Mouse (Mus musculus): Measurements from ENCODE around the gene Pvr. TPM values are rescaled to one million over a fixed set of nuclear protein-coding genes. Genes with fewer than 3 reads are reported as not detected.

Pvr gene
- polyA plus RNA-seq (2012; rRNA removed) = 15.2 and 16.8 TPM in 2 replicates

GRCm38 (mm10) chr7:19920506-19921261, at the start of gene Pvr:
Gene Pvr (minus strand): TSS chr7:19921160.
- DNase-seq (ENCODE audit: low spot score) = peak; percentile 69

- DNase-seq (ENCODE audit: low spot score) = no peak
Observed at GRCm38 (mm10) chr7:19970196-19970595, 49.2 kb upstream of the Pvr start.

GRCm38 (mm10) chr7:19969541-19970090, 48.7 kb upstream of the Pvr start:
- DNase-seq (ENCODE audit: low spot score) = no peak

DNA sequence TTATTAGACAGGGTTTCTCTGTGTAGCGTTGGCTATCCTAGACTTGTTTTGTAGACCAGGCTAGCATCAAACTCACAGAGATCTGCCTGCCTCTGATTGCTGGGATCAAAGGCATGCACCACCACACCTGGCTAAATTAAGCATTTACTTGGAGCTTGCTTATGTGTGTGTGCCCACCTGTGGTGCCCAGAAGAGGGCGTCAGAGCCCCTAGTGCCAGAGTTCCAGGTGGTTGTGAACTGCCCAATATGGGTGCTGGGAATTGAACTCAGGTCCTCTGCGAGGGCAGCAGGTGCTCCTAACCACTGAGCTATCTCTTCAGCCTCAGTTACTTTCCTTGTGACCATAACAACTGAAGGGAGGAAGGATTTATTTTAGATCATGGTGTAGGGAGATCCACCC, 48.1 kb upstream of the Pvr start:
- no peak for DNase-seq (ENCODE audit: low spot score)

- DNase-seq (ENCODE audit: low spot score) = no peak
Observed at GRCm38 (mm10) chr7:19964985-19965579, 44.1 kb upstream of the Pvr start, which contains the start of gene Ceacam20. Gene Ceacam20 (plus strand): TSS chr7:19965412.

DNA sequence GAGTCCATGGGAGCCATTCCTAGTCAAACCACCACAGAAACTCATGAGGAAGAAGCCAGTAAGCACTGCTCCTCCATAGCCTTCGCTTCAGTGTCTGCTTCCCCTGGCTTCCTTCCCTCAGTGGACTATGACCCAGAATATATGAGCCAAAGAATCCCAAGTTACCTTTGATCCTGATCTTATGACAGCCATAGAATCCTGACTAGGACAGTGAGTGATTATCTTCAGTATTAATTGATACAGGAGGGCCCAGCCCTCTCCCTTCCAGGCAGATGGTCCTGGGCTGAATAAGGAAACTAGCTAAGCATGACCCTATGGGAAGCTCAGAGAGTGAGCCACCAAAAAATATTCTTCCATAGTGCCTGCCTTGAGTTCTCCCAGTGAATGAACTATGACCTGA, 41.5 kb upstream of the Pvr start:
- no peak for DNase-seq (ENCODE audit: low spot score)

DNA sequence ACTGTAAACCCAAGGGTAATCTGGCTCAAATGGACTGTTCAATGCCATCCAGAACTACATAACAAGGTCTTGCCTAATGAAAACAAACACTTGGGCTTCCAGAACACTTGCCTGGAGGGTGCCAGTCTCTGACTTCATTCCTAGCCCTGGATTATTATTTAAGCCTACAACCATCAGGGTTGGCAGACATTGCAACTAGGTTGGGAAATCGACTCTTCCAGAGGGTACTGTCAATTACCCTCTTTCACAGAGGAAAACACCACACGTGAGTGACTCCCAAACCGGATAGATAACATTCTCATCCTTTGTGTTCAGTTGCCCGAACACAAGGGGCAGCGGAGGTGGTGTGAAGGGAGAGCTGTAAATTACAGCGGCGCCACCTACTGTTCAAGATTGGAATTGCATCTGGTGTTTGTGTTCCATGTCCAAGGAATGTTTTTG, 35.4 kb upstream of the Pvr start:
- DNase-seq (ENCODE audit: low spot score) = peak; percentile 63

DNA sequence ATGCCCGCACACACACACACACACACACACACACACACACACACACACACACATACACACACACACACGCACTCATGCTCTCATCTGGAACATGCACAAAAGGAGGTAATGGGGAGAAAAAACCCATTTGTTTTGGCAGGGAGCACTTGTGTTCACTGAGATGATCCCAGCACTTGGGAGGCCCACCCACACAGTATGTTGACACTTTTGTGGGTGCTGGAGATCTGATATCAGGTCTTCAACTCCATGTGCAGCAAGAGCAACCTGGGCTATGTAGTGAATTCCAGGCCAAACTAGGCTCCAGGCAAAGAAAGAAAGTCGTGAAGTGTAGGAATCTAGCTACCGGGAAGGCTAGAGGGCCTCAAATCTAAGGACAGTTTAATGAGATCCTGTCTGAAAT, 34.9 kb upstream of the Pvr start:
- no peak for DNase-seq (ENCODE audit: low spot score)

DNA sequence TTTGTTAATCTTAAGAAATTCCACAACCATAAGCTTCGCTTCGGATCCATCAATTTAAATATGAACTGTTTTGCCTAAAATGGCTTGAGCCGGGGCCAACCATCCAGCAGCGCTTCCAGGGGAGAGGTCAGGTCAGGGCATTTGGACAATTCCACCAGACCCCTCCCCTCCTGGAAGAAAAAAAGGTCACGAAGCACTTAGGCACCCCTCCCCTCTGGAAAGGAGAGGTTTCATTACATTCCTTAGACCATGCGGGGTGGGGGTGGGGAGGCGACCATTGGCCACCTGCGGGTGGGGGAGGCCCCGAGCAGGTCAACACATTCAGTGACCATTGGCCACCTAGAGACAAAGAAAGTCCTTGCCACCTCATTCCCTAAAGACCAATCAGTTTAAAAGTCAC, 32.1 kb upstream of the Pvr start:
- no peak for DNase-seq (ENCODE audit: low spot score)

GRCm38 (mm10) chr7:19952320-19952986, 31.5 kb upstream of the Pvr start:
- no peak for DNase-seq (ENCODE audit: low spot score)

GRCm38 (mm10) chr7:19950589-19950988, 29.6 kb upstream of the Pvr start, which contains the start of gene Igsf23:
Gene Igsf23 (minus strand): TSS chr7:19950756.
- no peak for DNase-seq (ENCODE audit: low spot score)

DNA sequence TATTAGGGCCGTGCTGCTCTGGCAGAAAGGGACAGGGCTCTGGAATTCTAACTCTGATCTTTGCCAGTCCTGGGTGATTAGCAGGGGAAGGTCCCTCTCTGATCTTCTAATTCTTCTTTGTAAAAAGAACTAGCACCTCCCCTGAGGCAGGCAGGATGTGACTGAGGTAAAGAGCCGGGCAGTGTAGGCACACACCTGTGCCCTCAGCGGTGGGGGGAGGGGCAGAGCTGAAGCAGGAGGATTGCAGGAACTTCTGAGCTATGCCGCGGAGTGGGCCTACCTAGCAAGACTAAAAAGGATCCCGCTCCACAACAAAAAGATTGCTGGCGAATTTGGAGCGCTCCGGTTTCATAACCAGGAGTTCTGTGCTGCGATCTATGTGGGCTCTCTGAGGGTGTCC, 29.0 kb upstream of the Pvr start:
- no peak for DNase-seq (ENCODE audit: low spot score)

DNA sequence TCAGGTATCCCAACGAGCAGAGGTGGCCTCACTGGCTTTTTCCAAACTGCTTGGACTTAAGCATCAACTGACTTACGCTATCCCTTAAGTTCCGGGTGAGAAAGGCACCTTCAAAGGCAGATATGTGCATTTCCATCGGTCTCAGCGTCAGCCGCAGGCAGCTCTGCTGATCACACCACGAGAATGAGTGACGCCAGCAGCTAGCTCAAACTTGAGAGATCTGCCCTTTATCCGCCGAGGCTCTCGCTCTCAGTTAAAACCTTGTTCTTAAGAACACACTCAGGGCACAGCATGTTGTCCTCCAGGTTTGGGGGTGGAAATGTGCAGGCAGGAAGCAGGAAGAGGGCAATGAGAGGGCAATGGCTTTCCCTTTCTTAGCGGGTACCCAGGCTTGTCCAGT, 28.0 kb upstream of the Pvr start:
- no peak for DNase-seq (ENCODE audit: low spot score)

GRCm38 (mm10) chr7:19945821-19946515, 25.0 kb upstream of the Pvr start:
- DNase-seq (ENCODE audit: low spot score) = no peak

DNA sequence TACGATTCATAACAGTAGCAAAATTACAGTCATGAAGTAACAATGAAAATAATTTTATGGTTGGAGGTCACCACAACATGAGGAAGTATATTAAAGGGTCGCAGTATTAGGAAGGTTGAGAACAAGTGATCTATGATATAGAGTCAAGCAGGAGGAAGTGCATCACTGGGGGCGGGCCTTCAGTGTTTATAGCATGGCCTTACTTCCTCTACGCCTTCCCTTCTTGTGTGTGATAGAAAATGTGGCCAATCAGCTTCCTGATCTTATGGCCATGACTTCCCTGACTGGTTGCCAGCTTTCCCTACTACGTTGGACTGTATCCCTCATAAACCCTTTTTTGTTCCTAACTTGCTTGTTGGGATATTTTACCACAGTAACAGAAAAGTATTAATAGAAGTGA, 24.2 kb upstream of the Pvr start:
- no peak for DNase-seq (ENCODE audit: low spot score)

GRCm38 (mm10) chr7:19944709-19945108, 23.7 kb upstream of the Pvr start:
- DNase-seq (ENCODE audit: low spot score) = no peak

- DNase-seq (ENCODE audit: low spot score) = no peak
Observed at GRCm38 (mm10) chr7:19940256-19940655, 19.3 kb upstream of the Pvr start.

GRCm38 (mm10) chr7:19939555-19940235, 18.7 kb upstream of the Pvr start:
- peak; percentile 42 for DNase-seq (ENCODE audit: low spot score)

DNA sequence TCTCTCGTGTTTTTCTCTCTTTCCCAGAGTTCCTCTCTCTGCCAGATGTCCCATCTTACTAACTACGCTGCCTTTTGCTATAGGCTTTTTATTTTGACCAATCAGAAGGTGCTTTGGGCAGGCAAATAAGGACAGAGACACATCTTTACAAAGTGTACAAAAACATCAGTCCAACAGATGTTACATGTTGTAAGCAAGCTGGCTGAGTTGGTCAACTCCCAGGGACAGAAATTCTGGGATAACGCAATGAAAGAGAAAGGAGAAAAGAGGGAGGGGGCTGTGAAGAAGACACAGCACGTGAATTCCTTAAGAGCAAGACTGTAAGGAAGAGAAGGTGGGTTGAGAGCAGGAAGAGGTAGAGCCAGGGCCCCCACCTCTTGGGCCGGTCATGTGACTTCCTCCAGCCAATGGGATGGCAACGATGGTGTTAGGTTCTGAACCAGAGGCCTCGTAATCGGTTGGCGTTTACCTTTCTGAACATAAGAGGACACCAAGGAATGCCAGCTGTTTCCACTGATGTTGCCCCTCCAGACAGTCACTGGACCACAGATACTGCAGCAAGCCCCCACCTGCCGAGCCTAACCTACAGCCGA, 16.4 kb upstream of the Pvr start:
- DNase-seq (ENCODE audit: low spot score) = no peak

GRCm38 (mm10) chr7:19935961-19936360, 15.0 kb upstream of the Pvr start:
- DNase-seq (ENCODE audit: low spot score) = no peak

DNA sequence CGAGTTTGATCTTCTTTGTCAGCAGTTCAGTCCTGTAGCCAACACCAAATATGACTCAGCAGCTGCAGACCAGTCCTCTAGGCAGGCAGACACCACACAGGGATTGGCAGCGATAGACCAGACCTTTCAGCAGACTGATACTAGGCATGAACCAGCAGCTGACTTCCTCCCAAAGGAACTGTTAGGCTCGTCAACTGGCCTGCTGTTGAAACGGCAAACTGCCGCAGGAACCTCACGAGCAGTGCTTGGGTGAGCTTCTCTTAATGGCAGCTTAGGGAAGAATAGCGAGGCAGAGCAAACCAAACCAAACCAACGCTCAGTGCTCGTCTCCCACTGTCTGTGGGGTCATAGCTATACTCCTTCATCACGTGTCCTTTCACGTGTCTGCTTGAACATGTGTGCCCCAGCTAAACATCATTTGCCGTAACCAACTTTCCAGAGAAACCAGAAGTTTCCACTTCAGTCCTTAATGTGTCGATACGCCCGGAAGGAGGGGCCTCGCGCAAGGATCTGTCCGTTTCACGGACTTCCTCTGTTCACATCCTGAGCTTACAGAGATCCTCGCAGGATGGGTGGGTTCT, 14.3 kb upstream of the Pvr start:
- DNase-seq (ENCODE audit: low spot score) = no peak

Measured in urinary bladder, adult 2 months (tissue).